Mouse (Mus musculus): ENCODE results near the gene Gas2.

Gas2 gene

DNA sequence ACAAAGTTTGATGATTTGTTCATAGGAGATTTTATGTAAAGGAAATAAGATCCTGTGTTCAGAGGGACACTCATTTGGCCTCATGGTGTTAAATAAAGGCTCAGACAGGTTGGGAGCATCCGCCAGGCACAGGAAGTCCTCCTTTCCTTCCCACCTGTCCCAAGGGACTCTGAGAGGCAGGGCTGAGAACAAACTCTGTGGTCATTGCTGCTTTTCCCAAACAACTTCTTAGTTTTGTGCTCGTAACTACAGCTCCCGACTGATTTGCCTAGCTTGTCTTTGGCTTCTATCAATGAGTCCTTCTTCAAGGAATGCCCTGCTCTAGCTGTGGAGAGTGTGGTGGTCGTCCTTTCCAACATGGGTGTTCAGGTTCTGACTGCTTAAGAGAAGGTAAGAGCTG lies 18.3 kb downstream of the Gas2 start:
- DNase-seq (ENCODE audit: low read depth, low spot score), result no peak

DNA sequence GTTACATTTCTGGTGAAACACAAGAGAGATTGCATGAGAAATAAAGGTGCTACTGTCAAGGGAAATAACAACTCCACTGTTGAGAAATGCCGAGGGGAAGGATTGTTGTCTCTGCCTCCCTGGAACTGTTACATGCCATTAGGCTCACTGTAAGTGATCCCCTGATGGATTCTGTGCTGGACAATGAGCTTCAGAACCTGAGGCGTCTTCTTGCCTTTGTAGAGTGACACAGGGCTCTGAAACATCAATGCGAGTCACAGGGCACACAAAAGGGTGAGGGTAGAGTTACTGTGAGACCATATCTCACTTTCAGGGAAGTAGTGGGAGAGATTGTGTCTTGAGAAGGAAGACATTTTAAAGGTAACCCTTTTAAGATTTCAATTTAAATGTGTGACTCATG lies 23.5 kb downstream of the Gas2 start:
- no peak for DNase-seq (ENCODE audit: low read depth, low spot score)

DNA sequence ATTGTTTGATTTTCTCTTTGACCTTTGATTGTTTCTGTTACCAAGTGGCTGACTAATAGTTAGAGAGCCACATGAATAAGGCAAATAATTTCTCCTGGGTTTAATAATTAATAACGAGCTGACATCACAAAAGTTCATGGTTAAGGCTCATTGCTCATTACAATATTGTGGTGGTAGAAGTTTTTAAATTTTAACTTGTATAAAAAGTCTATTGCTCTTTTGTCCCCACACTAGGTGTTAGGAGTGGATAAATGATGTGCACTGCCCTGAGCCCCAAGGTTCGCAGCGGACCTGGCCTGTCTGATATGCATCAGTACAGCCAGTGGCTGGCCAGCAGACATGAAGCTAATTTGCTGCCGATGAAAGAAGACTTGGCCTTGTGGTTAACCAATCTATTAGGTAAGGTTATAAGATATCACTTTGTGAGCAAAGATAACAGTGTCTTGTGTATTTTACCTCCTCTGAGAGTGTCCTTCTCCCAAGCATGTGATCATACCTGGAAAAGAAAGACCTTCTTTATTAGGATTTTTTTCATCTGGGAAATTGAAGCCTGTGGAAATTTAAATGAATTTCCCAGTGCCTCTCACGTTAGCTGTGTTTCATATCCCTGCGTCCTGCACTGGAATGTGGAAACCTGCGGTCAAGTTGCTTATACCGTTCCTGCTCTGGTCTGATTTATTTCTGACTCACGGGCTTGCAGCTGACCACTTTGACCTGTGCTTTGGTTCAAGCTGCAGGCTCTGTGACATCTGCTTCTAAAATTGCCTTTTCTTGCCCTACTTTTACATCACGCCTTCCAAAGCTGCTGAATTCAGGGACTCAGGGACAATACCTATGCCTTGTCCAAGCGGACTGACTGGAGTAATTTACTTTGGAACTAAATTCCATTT lies 26.1 kb downstream of the Gas2 start:
- DNase-seq (ENCODE audit: low read depth, low spot score), result no peak

GRCm38 (mm10) chr7:51889601-51890000 lies 27.8 kb downstream of the Gas2 start:
- DNase-seq (ENCODE audit: low read depth, low spot score), result no peak

- DNase-seq (ENCODE audit: low read depth, low spot score), result peak; percentile 13
Observed at GRCm38 (mm10) chr7:51892224-51892965, 30.6 kb downstream of the Gas2 start.

DNA sequence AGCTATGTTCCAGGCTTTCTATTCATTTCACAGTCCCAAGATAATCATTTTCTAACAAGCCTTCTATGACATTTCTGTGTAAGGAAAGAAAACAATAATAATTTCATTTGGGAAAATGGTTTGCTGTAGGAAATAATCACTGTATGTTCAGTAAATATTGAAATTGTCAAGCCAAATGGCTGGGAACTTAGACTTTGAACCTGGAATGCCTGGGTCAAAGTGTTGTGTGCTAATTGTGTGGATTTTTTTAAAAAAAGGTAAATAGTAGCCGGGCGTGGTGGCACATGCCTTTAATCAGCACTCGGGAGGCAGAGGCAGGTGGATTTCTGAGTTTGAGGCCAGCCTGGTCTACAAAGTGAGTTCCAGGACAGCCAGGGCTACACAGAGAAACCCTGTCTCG lies 31.2 kb downstream of the Gas2 start:
- DNase-seq (ENCODE audit: low read depth, low spot score), result no peak

GRCm38 (mm10) chr7:51894133-51894801 lies 32.5 kb downstream of the Gas2 start:
- DNase-seq (ENCODE audit: low read depth, low spot score), result no peak

- no peak for DNase-seq (ENCODE audit: low read depth, low spot score)
Observed at GRCm38 (mm10) chr7:51894939-51895338, 33.1 kb downstream of the Gas2 start.

DNA sequence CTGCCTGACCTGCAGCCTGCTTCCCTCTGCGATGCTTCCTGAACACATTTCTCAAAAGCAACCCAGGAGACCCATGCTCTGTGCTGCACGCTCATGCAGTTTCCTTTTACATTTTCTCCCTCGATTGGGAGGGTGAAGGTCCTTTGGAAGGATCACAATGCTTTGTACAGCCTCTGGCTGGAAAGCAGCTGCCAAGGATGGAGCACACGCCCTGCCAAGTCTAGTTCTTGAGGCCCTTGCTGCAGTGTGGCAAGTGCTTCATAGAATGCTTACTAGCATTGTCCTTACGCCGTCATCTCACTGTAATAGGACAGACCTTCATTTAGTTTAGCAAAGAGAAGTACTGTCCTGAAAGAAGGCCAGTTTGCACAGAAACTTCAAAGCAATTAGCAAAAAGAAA lies 37.3 kb downstream of the Gas2 start:
- no peak for DNase-seq (ENCODE audit: low read depth, low spot score)

- DNase-seq (ENCODE audit: low read depth, low spot score), result peak; percentile 45
Observed at GRCm38 (mm10) chr7:51913292-51914050, 51.7 kb downstream of the Gas2 start.

DNA sequence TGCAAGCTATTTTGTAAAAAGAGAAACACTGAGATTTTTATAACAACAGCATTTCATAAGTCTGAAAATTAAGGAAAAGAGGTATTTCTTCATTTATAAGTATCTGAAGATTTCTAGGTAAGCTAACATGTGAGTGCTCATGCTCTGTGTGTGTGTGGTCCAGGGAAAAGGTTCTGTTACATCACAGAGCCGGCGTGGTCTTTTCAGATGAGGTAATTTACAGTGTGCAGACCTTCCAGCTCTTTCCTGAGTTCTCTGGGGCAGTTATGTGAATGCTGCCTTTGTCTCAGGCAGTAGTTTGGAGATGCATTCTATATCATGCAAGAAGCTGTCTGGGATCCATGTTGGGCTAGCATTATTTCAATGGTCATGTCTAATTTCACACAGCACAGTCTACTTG lies 52.3 kb downstream of the Gas2 start:
- no peak for DNase-seq (ENCODE audit: low read depth, low spot score)

DNA sequence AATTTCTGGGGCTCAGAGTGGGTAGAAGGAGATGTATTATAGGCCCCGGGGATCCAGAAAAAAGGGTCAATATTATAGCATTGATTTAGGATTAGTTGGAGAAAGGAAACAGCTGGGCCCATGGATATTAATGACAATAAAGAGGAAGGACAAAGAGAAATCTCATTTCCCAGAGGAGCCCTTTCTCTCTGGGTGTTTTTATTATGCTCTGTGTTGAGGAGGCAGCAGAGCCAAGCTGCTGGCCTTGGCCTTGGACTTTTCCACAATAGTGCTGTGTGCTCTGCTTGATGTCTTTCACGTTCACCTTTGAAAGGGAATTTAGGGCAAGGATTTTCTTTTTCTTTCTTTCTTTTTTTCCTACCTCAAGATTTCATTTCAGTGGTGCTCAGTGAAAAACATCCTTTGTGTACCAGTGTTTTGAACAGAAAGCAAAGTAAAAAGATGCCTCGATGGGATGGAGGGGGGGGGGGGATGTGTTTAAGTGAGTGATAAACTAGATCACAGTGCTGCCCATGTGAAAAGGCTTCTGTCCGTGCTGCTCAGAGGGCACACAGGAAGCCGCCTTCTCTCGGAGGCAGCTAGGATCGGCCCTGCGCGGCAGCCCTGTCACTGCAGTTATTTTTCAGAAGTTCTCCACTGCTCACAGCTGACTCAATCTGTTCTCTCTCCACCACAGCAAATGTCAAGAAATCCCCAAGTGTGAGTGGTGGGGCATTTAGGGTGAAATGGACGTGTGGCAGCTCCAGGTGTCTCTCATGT lies 67.1 kb downstream of the Gas2 start:
- DNase-seq (ENCODE audit: low read depth, low spot score), result peak; percentile 8

DNA sequence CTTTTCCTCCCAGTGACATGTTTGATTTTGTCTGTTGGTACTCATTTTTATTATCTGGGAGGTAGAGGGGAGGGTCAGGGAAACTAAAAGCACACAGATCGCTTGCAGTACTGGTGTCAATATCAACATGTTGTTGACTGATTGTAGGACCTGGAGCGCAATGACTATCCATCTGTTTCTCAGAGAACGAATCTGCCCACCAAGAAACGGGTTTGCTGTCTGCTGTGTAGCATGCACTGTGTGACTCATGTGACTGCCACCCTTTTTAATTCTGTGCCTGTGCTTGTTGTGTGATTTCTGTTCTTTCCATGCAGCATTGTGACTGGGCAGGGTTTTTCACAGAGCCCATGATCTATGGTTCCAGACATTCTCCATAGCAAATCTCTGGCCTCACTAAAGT lies 69.4 kb downstream of the Gas2 start:
- no peak for DNase-seq (ENCODE audit: low read depth, low spot score)

- DNase-seq (ENCODE audit: low read depth, low spot score), result no peak
Observed at GRCm38 (mm10) chr7:51937337-51937736, 75.5 kb downstream of the Gas2 start.

DNA sequence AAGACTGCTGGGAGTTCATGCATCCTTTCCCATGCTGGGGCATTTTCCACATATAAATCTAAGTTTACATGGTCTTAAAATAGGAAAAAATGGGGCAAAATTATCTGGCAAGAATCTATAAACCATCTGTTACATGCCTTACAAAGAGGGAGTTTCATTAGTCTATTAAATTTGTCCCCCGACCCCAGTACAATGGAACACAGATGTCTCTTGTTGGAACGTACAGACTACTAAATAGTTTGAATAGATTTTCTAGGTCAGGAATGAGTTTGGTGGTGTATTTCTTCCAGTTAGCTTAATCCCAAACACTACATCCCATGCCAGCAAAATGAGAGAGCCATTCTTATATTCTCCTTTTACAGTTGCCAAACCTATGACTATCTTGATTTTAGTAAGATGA lies 78.6 kb downstream of the Gas2 start:
- no peak for DNase-seq (ENCODE audit: low read depth, low spot score)

GRCm38 (mm10) chr7:51955424-51956041 lies 93.7 kb downstream of the Gas2 start:
- no peak for DNase-seq (ENCODE audit: low read depth, low spot score)

GRCm38 (mm10) chr7:51957766-51958165 lies 96.0 kb downstream of the Gas2 start:
- no peak for DNase-seq (ENCODE audit: low read depth, low spot score)

DNA sequence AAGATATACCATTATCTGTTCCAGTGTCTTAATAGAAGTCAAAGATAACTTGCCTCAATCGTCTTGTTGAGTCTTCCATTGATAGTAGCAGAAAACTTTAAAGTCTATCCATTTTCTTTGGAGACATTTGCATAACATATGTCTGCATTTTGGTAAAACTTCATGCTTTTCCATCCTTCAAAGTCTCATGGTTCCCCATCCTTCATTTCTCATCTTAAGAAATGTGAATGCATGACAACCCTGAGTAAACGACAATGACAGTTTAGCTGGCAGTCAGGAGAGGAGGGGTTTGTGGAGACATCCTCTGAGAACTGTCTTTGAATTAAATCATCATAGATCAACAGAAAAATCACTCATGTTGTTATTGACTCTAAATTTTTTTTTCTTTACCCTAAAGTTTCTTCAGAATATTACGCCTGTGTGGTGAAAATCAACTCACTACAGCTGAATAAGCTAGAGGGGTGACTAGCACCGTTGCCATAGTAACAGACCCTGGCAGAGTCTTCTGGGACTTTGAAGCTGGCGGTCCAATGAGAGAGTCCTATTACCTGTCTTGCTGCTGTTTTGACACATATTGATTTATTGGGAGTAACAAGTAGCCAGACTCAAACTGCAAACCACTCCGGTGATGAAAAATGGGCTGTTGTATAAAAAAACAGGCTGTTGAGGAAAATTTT lies 99.0 kb downstream of the Gas2 start:
- DNase-seq (ENCODE audit: low read depth, low spot score), result no peak

- no peak for DNase-seq (ENCODE audit: low read depth, low spot score)
Observed at GRCm38 (mm10) chr7:51962219-51962952, 100.6 kb downstream of the Gas2 start.
